Mouse (Mus musculus): ENCODE data around the gene Pakap.

GRCm38 (mm10) chr4:57565283-57565682 lies 2.7 kb upstream of the Pakap start:
- TF ChIP-seq CTCF (conservative IDR thresholded peaks at IDR 0.05; ENCODE audit: insufficient read depth, insufficient read length, low read depth, low read length): no peak
- no peak for TF ChIP-seq POLR2A (IDR thresholded peaks at IDR 0.05; ENCODE audit: low read depth, low read length)
